Mouse (Mus musculus): ENCODE data around the gene Cd300c2. TPM values are rescaled to one million over a fixed set of nuclear protein-coding genes. Genes with fewer than 3 reads are reported as not detected.
"Not testable (repeated sequence)": the region's sequence is repeated elsewhere in the genome, so short reads cannot be mapped to it uniquely, and the experiment has no call there.

Gene Cd300c2
- 2.2 and 3.2 TPM in 2 replicates for polyA plus RNA-seq (2014; fragmentation: Nextera tagmentation; extraction: Ambion mirVana)

GRCm38 (mm10) chr11:115001474-115002040 is at the start of gene Cd300c2:
Gene Cd300c2 (minus strand): TSS chr11:115001880.
- H3K27ac ChIP-seq (ENCODE audit: low read depth), result no peak within 1 kb of the TSS
- H3K4me3 ChIP-seq (ENCODE audit: low read depth, low read length), result no peak within 1 kb of the TSS
- H3K27me3 ChIP-seq (ENCODE audit: insufficient read depth, low read length), result no peaks in the 10 kb centered on the region
- no peak within 1 kb of the TSS for H3K4me2 ChIP-seq
- ATAC-seq (ENCODE audit: insufficient read depth) (no peak), DNase-seq (no peak)
- WGBS, result 72% methylated on average over 7 of the region's 7 CpGs
- H3K9ac ChIP-seq, result no peak within 1 kb of the TSS
- no peaks in the 10 kb centered on the region for H3K36me3 ChIP-seq (ENCODE audit: insufficient read depth)
- TF ChIP-seq CTCF (IDR thresholded peaks at IDR 0.05; ENCODE audit: low read depth), result no peak
- H3K4me1 ChIP-seq (ENCODE audit: insufficient read depth), result no peaks in the 10 kb centered on the region
- H3K9me3 ChIP-seq (ENCODE audit: low read depth, low read length), result no peaks in the 10 kb centered on the region

DNA sequence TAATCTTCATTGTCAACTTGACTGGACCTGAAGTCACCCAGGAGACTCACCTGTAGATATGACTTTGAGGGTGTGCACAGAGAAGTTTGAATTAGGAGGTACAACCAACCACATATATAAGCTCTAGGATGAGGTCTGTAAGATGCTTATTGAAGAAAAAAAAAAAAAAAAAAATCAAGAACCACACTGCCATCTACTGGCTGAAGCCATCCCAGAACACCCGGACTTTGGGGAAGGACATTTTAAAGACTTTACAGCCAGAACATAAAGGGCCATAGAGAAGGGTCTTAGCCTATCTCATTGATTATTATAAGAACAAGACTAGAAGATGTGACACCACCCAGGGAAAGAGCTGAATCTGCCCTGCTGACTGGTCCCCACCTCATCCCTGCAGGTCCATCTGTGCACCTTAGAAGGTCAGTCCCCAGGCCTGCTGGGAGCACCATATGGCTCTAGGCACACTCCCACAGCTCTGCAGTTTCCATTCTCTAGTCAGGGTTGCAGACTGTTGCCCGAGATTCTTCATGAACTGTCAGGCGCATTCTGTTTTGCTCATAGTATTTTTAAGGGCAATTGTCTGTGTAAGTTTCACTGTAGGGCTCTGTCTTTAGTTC is 47.7 kb upstream of the Cd300c2 start:
- H3K9me3 ChIP-seq (ENCODE audit: low read depth, low read length), result no peaks in the 10 kb centered on the region

GRCm38 (mm10) chr11:115048259-115048658 is 46.6 kb upstream of the Cd300c2 start, which contains the start of gene Cd300ld3:
Gene Cd300ld3 (minus strand): TSS chr11:115048409.
- no peak within 1 kb of the TSS for H3K27ac ChIP-seq (ENCODE audit: low read depth)
- 65% methylated on average over 2 of the region's 2 CpGs for WGBS
- no peak within 1 kb of the TSS for H3K4me3 ChIP-seq (ENCODE audit: low read depth, low read length)
- ATAC-seq (ENCODE audit: insufficient read depth) (no peak), DNase-seq (no peak)
- no peak within 1 kb of the TSS for H3K9ac ChIP-seq
- H3K4me1 ChIP-seq (ENCODE audit: insufficient read depth), result no peaks in the 10 kb centered on the region
- no peak within 1 kb of the TSS for H3K4me2 ChIP-seq
- H3K27me3 ChIP-seq (ENCODE audit: insufficient read depth, low read length), result no peaks in the 10 kb centered on the region
- H3K9me3 ChIP-seq (ENCODE audit: low read depth, low read length), result no peaks in the 10 kb centered on the region
- no peak for TF ChIP-seq CTCF (IDR thresholded peaks at IDR 0.05; ENCODE audit: low read depth)
- no peaks in the 10 kb centered on the region for H3K36me3 ChIP-seq (ENCODE audit: insufficient read depth)

More for the DNA sequence above, 47.7 kb upstream of the Cd300c2 start:
- Histone ChIP-seq H3K36me3 (ENCODE audit: insufficient read depth) (no peaks in the 10 kb centered on the region), H3K9ac (no peak overlapping the region), H3K27me3 (ENCODE audit: insufficient read depth, low read length) (no peaks in the 10 kb centered on the region), H3K4me2 (no peak overlapping the region), H3K4me3 (ENCODE audit: low read depth, low read length) (no peak overlapping the region), H3K27ac (ENCODE audit: low read depth) (no peak overlapping the region), H3K4me1 (ENCODE audit: insufficient read depth) (no peaks in the 10 kb centered on the region)
- DNase-seq (peak; percentile 41), ATAC-seq (ENCODE audit: insufficient read depth) (no peak)
- WGBS, result 31% methylated on average over 3 of the region's 3 CpGs
- peak; percentile 24; the same call in 1 of the 2 replicates for TF ChIP-seq CTCF (IDR thresholded peaks at IDR 0.05; ENCODE audit: low read depth)

- ATAC-seq (ENCODE audit: insufficient read depth); DNase-seq; H3K27me3 ChIP-seq (ENCODE audit: insufficient read depth, low read length); H3K4me1 ChIP-seq (ENCODE audit: insufficient read depth); H3K27ac ChIP-seq (ENCODE audit: low read depth); H3K4me2 ChIP-seq; H3K9ac ChIP-seq; H3K36me3 ChIP-seq (ENCODE audit: insufficient read depth); H3K9me3 ChIP-seq (ENCODE audit: low read depth, low read length); H3K4me3 ChIP-seq (ENCODE audit: low read depth, low read length): not testable (repeated sequence)
- no CpG with 5 or more reads among the region's 6 CpGs for WGBS
These were observed 36.0 kb upstream of the Cd300c2 start, which contains the start of gene Cd300ld5 for GRCm38 (mm10) chr11:115037669-115038068. Gene Cd300ld5 (minus strand): TSS chr11:115037769.

DNA sequence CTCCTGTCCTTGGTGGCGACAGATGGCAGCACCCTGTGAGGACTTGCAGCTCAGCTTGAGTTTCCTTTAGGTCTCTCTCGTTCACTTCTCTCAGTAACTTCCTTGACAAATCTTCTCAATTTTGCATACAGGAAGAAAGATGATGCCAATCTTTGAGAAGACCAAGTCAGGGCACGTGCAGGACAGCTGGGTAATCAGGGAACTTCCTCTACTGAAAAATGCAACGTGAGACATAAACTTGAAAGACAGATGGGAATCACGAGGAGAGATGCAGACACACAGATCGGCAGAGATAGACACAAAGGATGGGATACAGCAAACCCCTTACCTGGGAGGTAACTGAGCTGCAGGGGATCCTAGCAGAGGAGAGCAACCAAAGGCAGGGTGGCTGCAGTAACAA is 25.2 kb upstream of the Cd300c2 start, which contains the start of gene Cd300ld4:
Gene Cd300ld4, minus strand, starts transcription at position 101 of the 400 bp plus-strand sequence.
- not testable (repeated sequence) for H3K9ac ChIP-seq; H3K36me3 ChIP-seq (ENCODE audit: insufficient read depth); H3K4me2 ChIP-seq; H3K27me3 ChIP-seq (ENCODE audit: insufficient read depth, low read length); ATAC-seq (ENCODE audit: insufficient read depth); H3K4me3 ChIP-seq (ENCODE audit: low read depth, low read length); H3K4me1 ChIP-seq (ENCODE audit: insufficient read depth); DNase-seq; H3K9me3 ChIP-seq (ENCODE audit: low read depth, low read length); H3K27ac ChIP-seq (ENCODE audit: low read depth)
- no CpG with 5 or more reads among the region's 6 CpGs for WGBS

- not testable (repeated sequence) for H3K4me2 ChIP-seq; H3K4me3 ChIP-seq (ENCODE audit: low read depth, low read length); H3K27ac ChIP-seq (ENCODE audit: low read depth); H3K4me1 ChIP-seq (ENCODE audit: insufficient read depth); H3K36me3 ChIP-seq (ENCODE audit: insufficient read depth); H3K9me3 ChIP-seq (ENCODE audit: low read depth, low read length); DNase-seq; ATAC-seq (ENCODE audit: insufficient read depth); H3K27me3 ChIP-seq (ENCODE audit: insufficient read depth, low read length); H3K9ac ChIP-seq
- WGBS, result no CpG with 5 or more reads among the region's 7 CpGs
These were observed 14.4 kb upstream of the Cd300c2 start, which contains the start of gene Cd300ld2 for GRCm38 (mm10) chr11:115016093-115016492. Gene Cd300ld2 (minus strand): TSS chr11:115016193.

DNA sequence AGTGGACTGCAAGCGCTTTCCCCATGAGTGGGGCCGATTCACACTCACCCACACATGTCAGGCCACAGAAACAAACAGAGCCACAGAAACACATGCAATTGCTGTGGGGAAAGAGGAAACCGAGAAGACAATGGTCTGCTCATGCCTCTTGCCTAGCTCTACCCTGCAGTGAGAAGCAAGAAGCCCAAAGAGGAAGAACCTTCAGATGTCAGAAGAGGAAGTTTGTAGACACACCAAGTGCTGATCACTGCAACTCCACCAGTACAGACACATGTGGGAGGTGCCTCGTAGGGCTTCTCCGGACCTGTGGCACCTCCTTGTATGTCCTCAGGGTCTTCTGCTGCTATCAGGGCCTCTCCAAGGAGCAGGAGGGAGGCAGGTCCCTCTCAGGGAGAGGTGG is 2.4 kb upstream of the Cd300c2 start:
- 80% methylated on average over 5 of the region's 5 CpGs for WGBS
- TF ChIP-seq CTCF (IDR thresholded peaks at IDR 0.05; ENCODE audit: low read depth), result no peak

More for the DNA sequence above, 2.4 kb upstream of the Cd300c2 start:
- Histone ChIP-seq H3K4me2 (no peak overlapping the region), H3K27ac (ENCODE audit: low read depth) (no peak overlapping the region), H3K4me3 (ENCODE audit: low read depth, low read length) (no peak overlapping the region), H3K9ac (no peak overlapping the region), H3K27me3 (ENCODE audit: insufficient read depth, low read length) (no peaks in the 10 kb centered on the region), H3K9me3 (ENCODE audit: low read depth, low read length) (no peaks in the 10 kb centered on the region), H3K36me3 (ENCODE audit: insufficient read depth) (no peaks in the 10 kb centered on the region), H3K4me1 (ENCODE audit: insufficient read depth) (no peaks in the 10 kb centered on the region)
- DNase-seq, result peak; percentile 0
- no peak for ATAC-seq (ENCODE audit: insufficient read depth)

Data from lung, embryonic 14.5 days (tissue).